Mouse (Mus musculus) erythroblast, adult 5-6 weeks (primary cell): Measurements from ENCODE around the gene Gapdh. TPM values are rescaled to one million over a fixed set of nuclear protein-coding genes. Genes with fewer than 3 reads are reported as not detected.
A peak's percentile ranks its signal among the peaks of the same experiment; 100 is the strongest.

Source experiments
- ATAC-seq: replicated peaks from 2 replicates; pipeline ENCODE4 v1.8.0; 2016; ENCODE audit warnings: moderate number of reproducible peaks, mild to moderate bottlenecking, moderate TSS enrichment, inconsistent platforms; ENCODE audit not compliant: poor library complexity, low FRiP score, severe bottlenecking
- total RNA-seq, 2 experiments: library from RNA; stranded (forward) in 1 of 2; stranded (reverse) in 1 of 2; fragments of 150-400 nt in 1 of 2; fragments of 200-764, 138-1000 nt in 1 of 2; gene quantifications; 2 replicates each; pipeline versions ENCODE4 v1.2.3 to v1.2.4; 2015 to 2017; ENCODE audit warnings: low replicate concordance in 2 of 2

The Gapdh gene
- total RNA-seq, 2 experiments from 2014 or later: 278 to 912 TPM

GRCm38 (mm10) chr6:125153018-125153389 is 13.3 kb downstream of the Gapdh start:
- ATAC-seq: no peak

GRCm38 (mm10) chr6:125152212-125153017 is 13.9 kb downstream of the Gapdh start:
- no peak for ATAC-seq

GRCm38 (mm10) chr6:125149569-125149950 is 16.7 kb downstream of the Gapdh start:
- no peak for ATAC-seq

- no peak for ATAC-seq
These were observed 17.2 kb downstream of the Gapdh start for GRCm38 (mm10) chr6:125148926-125149568.

- ATAC-seq: no peak
These were observed 17.9 kb downstream of the Gapdh start for GRCm38 (mm10) chr6:125148251-125148925.

GRCm38 (mm10) chr6:125147329-125147728 is 18.9 kb downstream of the Gapdh start:
- ATAC-seq: no peak

GRCm38 (mm10) chr6:125146797-125147196 is 19.5 kb downstream of the Gapdh start:
- ATAC-seq: no peak

- ATAC-seq: no peak
These were observed 20.1 kb downstream of the Gapdh start for GRCm38 (mm10) chr6:125146148-125146547.

- peak; percentile 51; the same call in 1 of the 2 replicates for ATAC-seq
These were observed 20.8 kb downstream of the Gapdh start for GRCm38 (mm10) chr6:125145479-125145951.

GRCm38 (mm10) chr6:125145001-125145400 is 21.3 kb downstream of the Gapdh start, which contains the start of gene Iffo1:
Gene Iffo1, plus strand, starts transcription at chr6:125145241.
- peak; percentile 94 for ATAC-seq

- no peak for ATAC-seq
These were observed 22.4 kb downstream of the Gapdh start for GRCm38 (mm10) chr6:125143904-125144303.

- ATAC-seq: no peak
These were observed 23.1 kb downstream of the Gapdh start for GRCm38 (mm10) chr6:125143128-125143527.

GRCm38 (mm10) chr6:125142436-125142835 is 23.8 kb downstream of the Gapdh start:
- ATAC-seq: no peak

- ATAC-seq: no peak
These were observed 26.5 kb downstream of the Gapdh start for GRCm38 (mm10) chr6:125139747-125140146.

GRCm38 (mm10) chr6:125137002-125137671 is 29.1 kb downstream of the Gapdh start:
- ATAC-seq: peak; percentile 57; the same call in 1 of the 2 replicates

- ATAC-seq: no peak
These were observed 33.8 kb downstream of the Gapdh start for GRCm38 (mm10) chr6:125132470-125132869.

- peak; percentile 97 for ATAC-seq
These were observed 34.7 kb downstream of the Gapdh start, which contains the start of gene Nop2 for GRCm38 (mm10) chr6:125131302-125132156. Gene Nop2, plus strand, starts transcription at chr6:125131909.

GRCm38 (mm10) chr6:125129710-125130402 is 36.4 kb downstream of the Gapdh start:
- no peak for ATAC-seq
